Mouse (Mus musculus): Measurements from ENCODE around the gene Tcerg1l. TPM values are rescaled to one million over a fixed set of nuclear protein-coding genes. Genes with fewer than 3 reads are reported as not detected.

The Tcerg1l gene
- polyA plus RNA-seq, 1 experiment from 2014 or later, result 50.6 TPM

GRCm38 (mm10) chr7:138196139-138196538 is 201.4 kb downstream of the Tcerg1l start:
- no peaks in the 10 kb centered on the region for H3K27me3 ChIP-seq (ENCODE audit: control insufficient read depth, insufficient read depth, low read length)
- H3K9me3 ChIP-seq (ENCODE audit: control insufficient read depth, low read length), result no peaks in the 10 kb centered on the region
- H3K4me1 ChIP-seq (ENCODE audit: control insufficient read depth, insufficient read depth, low read length), result peaks cover 8% of the 10 kb centered on the region; the same call in 1 of the 2 replicates
- 89% methylated on average over 2 of the region's 2 CpGs for WGBS
- no peak overlapping the region for H3K4me2 ChIP-seq (ENCODE audit: low read depth, low read length)
- no peaks in the 10 kb centered on the region for H3K36me3 ChIP-seq (ENCODE audit: control insufficient read depth, insufficient read depth, low read length)
- ATAC-seq (ENCODE audit: low read depth), result no peak
- no peak overlapping the region for H3K4me3 ChIP-seq (ENCODE audit: low read depth, low read length)
- H3K27ac ChIP-seq (ENCODE audit: low read depth, low read length), result no peak overlapping the region
- H3K9ac ChIP-seq (replicated peaks; ENCODE audit: low read depth, low read length), result no peak overlapping the region

GRCm38 (mm10) chr7:138184197-138184596 is 213.3 kb downstream of the Tcerg1l start:
- Histone ChIP-seq H3K27ac (ENCODE audit: low read depth, low read length) (no peak overlapping the region), H3K4me3 (ENCODE audit: low read depth, low read length) (no peak overlapping the region), H3K36me3 (ENCODE audit: control insufficient read depth, insufficient read depth, low read length) (no peaks in the 10 kb centered on the region), H3K4me1 (ENCODE audit: control insufficient read depth, insufficient read depth, low read length) (no peaks in the 10 kb centered on the region), H3K4me2 (ENCODE audit: low read depth, low read length) (no peak overlapping the region), H3K9me3 (ENCODE audit: control insufficient read depth, low read length) (no peaks in the 10 kb centered on the region), H3K9ac (replicated peaks; ENCODE audit: low read depth, low read length) (no peak overlapping the region), H3K27me3 (ENCODE audit: control insufficient read depth, insufficient read depth, low read length) (no peaks in the 10 kb centered on the region)
- no peak for ATAC-seq (ENCODE audit: low read depth)
- WGBS, result 90% methylated on average over 5 of the region's 5 CpGs

- Histone ChIP-seq H3K4me2 (ENCODE audit: low read depth, low read length) (no peak overlapping the region), H3K27me3 (ENCODE audit: control insufficient read depth, insufficient read depth, low read length) (no peaks in the 10 kb centered on the region), H3K4me1 (ENCODE audit: control insufficient read depth, insufficient read depth, low read length) (no peaks in the 10 kb centered on the region), H3K27ac (ENCODE audit: low read depth, low read length) (no peak overlapping the region), H3K36me3 (ENCODE audit: control insufficient read depth, insufficient read depth, low read length) (no peaks in the 10 kb centered on the region), H3K9me3 (ENCODE audit: control insufficient read depth, low read length) (no peaks in the 10 kb centered on the region), H3K4me3 (ENCODE audit: low read depth, low read length) (no peak overlapping the region), H3K9ac (replicated peaks; ENCODE audit: low read depth, low read length) (no peak overlapping the region)
- WGBS, result 58% methylated on average over 3 of the region's 3 CpGs
- ATAC-seq (ENCODE audit: low read depth), result no peak
Observed at GRCm38 (mm10) chr7:138182216-138182615, 215.3 kb downstream of the Tcerg1l start.

- WGBS, result 91% methylated on average over 2 of the region's 2 CpGs
- Histone ChIP-seq H3K27ac (ENCODE audit: low read depth, low read length) (no peak overlapping the region), H3K4me1 (ENCODE audit: control insufficient read depth, insufficient read depth, low read length) (no peaks in the 10 kb centered on the region), H3K4me3 (ENCODE audit: low read depth, low read length) (no peak overlapping the region), H3K9ac (replicated peaks; ENCODE audit: low read depth, low read length) (no peak overlapping the region), H3K36me3 (ENCODE audit: control insufficient read depth, insufficient read depth, low read length) (no peaks in the 10 kb centered on the region), H3K4me2 (ENCODE audit: low read depth, low read length) (no peak overlapping the region), H3K9me3 (ENCODE audit: control insufficient read depth, low read length) (no peaks in the 10 kb centered on the region), H3K27me3 (ENCODE audit: control insufficient read depth, insufficient read depth, low read length) (no peaks in the 10 kb centered on the region)
- no peak for ATAC-seq (ENCODE audit: low read depth)
Observed at GRCm38 (mm10) chr7:138178617-138179016, 218.9 kb downstream of the Tcerg1l start.

- no peak for ATAC-seq (ENCODE audit: low read depth)
- H3K9me3 ChIP-seq (ENCODE audit: control insufficient read depth, low read length), result no peaks in the 10 kb centered on the region
- no peak overlapping the region for H3K27ac ChIP-seq (ENCODE audit: low read depth, low read length)
- H3K4me3 ChIP-seq (ENCODE audit: low read depth, low read length), result no peak overlapping the region
- H3K9ac ChIP-seq (replicated peaks; ENCODE audit: low read depth, low read length), result no peak overlapping the region
- no peaks in the 10 kb centered on the region for H3K36me3 ChIP-seq (ENCODE audit: control insufficient read depth, insufficient read depth, low read length)
- 69% methylated on average over 2 of the region's 2 CpGs for WGBS
- no peaks in the 10 kb centered on the region for H3K4me1 ChIP-seq (ENCODE audit: control insufficient read depth, insufficient read depth, low read length)
- no peak overlapping the region for H3K4me2 ChIP-seq (ENCODE audit: low read depth, low read length)
- H3K27me3 ChIP-seq (ENCODE audit: control insufficient read depth, insufficient read depth, low read length), result no peaks in the 10 kb centered on the region
Observed at GRCm38 (mm10) chr7:138176026-138176425, 221.5 kb downstream of the Tcerg1l start.

GRCm38 (mm10) chr7:138170389-138170788 is 227.1 kb downstream of the Tcerg1l start:
- H3K9me3 ChIP-seq (ENCODE audit: control insufficient read depth, low read length), result no peaks in the 10 kb centered on the region
- no peak overlapping the region for H3K4me2 ChIP-seq (ENCODE audit: low read depth, low read length)
- no peak overlapping the region for H3K27ac ChIP-seq (ENCODE audit: low read depth, low read length)
- no peaks in the 10 kb centered on the region for H3K27me3 ChIP-seq (ENCODE audit: control insufficient read depth, insufficient read depth, low read length)
- H3K9ac ChIP-seq (replicated peaks; ENCODE audit: low read depth, low read length), result no peak overlapping the region
- H3K4me1 ChIP-seq (ENCODE audit: control insufficient read depth, insufficient read depth, low read length), result no peaks in the 10 kb centered on the region
- no peak overlapping the region for H3K4me3 ChIP-seq (ENCODE audit: low read depth, low read length)
- H3K36me3 ChIP-seq (ENCODE audit: control insufficient read depth, insufficient read depth, low read length), result no peaks in the 10 kb centered on the region
- WGBS, result 88% methylated on average over 4 of the region's 4 CpGs
- no peak for ATAC-seq (ENCODE audit: low read depth)

Measured in neural tube, embryonic 14.5 days (tissue).